Mouse (Mus musculus) cerebral cortex, adult 2 months (tissue): ENCODE data around the gene Gosr2.

ENCODE experiments used
- WGBS: fragments of 180-500 bp; shearing (Covaris S2); methylation state at CpG from one replicate; pipeline ENCODE4 v1.1.7; 2018; 5-methylcytosine and 5-hydroxymethylcytosine counted together

Gene Gosr2

GRCm38 (mm10) chr11:103697565-103698176 lies at the start of gene Gosr2:
Gene Gosr2 (minus strand): TSS chr11:103697898.
- WGBS = under 1% methylated on average over 57 of the region's 57 CpGs

DNA sequence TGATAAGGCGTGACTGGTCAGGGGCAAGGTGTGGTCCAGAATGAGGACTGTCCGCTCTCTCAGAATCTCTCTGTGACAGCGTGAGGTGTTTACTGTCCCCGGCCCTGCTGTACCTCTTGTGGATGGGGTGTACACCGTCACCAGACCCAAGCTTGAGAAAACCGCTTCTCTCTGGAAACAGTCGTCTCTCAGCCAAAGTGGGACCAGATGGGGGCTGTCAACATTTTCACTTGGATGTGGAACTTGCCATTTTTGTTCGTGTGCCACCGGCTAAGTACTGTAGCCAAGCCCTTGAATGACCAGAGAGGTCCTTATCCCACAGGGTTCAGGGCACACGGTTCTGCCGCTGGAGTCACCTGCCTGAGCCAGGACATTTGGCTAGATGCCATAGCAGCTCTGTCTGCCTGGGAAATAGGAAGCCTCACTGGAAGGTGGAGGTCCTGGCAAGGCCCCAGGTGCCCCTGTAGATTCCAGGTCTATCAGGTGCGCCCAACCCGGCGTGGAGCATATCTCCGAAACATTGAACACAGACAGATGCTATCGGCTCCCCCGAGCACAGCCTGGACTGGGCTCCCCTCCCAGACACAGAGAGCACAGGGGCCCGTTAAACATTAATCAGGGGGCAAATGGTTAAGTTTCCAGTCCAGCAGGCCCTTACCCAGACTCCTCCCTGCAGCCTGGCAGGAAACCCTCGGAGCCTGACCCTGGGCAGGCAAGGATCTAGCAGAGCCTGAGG lies 37.5 kb upstream of the Gosr2 start:
- 66% methylated on average over 19 of the region's 19 CpGs for WGBS

DNA sequence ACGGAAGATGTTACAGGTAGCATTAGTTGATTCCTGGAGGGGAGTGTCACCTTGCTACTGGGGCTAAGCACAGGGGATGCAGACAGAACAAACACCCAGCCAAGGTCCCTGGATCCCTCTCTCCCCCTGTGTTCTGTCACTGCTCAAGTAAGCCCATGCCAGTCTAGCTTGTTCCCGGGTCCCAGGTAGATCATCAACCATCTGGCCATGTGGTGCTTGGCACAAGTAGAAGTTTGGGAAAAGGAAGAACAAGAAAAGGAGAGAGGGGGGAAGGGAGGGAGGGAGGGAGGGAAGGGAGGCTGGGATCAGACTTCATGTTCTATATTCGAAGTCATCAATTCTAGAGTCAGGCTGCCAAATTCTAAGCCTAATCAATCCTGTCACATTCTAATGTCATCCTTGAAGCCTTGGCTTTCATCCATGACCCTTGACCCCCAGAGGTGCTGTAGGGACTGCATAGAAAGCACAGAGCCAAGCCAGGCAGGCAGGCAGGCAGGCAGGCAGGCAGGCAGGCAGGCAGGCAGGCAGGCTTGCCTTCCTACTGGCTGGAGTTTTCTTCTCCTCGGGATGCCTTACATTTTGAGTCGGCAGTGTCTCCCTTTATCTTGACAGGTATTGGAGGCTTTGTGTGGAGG lies 36.8 kb upstream of the Gosr2 start:
- WGBS = 75% methylated on average over 5 of the region's 5 CpGs

GRCm38 (mm10) chr11:103733961-103734360 lies 36.3 kb upstream of the Gosr2 start:
- 96% methylated on average over 2 of the region's 2 CpGs for WGBS

DNA sequence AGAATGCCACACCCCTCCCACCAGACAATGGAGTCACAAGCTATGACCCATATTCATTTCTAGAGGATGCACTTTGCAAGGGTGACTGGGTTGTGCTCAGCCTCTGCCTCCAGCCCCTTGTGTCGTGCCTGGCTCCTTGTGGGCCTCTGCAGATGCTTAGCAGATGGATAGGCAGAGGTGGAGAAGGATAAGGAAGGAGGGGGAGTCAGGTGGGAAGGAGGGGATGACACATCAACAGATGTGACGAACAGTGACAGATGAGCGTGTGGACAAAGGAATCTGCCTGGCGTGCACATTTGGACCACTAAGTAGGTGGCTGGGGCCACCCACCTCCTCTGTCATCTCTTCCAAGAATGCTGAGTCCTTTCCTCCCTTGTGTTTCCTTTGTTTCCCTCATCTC lies 35.4 kb upstream of the Gosr2 start:
- 42% methylated on average over 4 of the region's 4 CpGs for WGBS

DNA sequence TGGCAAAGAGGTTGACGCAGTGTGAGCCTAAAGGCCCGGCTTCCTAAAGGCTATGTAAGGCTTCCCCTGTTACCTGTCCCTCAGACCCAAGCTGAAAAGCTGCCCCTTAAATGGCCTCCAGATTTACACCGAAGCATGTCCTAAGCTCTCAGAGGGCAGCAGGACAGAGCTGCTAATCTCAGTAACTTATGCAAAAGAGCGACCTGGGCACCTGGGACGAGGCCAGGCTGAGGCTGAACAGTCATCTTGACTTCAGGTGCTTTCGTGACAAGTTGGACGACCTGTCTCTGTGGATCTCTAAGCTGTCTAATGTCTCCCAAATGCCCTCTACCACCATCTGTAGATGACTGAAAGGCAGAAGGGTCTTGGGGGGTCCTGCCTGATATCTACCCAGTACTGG lies 34.6 kb upstream of the Gosr2 start:
- WGBS = 92% methylated on average over 7 of the region's 7 CpGs

DNA sequence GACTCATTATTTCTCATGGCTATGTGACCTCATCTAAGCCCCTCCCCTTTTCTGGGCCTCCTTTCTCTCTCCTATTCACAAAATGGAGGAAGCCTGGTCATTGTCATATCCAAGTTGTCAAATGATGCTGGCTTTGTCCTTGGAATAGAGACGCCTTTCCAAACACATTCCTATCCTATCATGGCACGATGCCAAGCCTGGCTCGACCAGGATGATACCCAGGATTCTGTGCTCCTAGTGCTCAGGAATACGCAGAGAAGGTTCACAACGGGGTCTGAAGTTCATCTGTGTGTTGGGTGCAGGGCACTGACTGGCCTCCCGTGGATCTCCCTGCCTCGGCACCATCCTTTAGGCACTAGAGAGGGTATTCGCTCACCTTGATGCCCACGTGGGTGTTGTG lies 33.9 kb upstream of the Gosr2 start:
- 79% methylated on average over 9 of the region's 9 CpGs for WGBS

- WGBS = 54% methylated on average over 9 of the region's 9 CpGs
These were observed 31.7 kb upstream of the Gosr2 start for GRCm38 (mm10) chr11:103729282-103729985.

DNA sequence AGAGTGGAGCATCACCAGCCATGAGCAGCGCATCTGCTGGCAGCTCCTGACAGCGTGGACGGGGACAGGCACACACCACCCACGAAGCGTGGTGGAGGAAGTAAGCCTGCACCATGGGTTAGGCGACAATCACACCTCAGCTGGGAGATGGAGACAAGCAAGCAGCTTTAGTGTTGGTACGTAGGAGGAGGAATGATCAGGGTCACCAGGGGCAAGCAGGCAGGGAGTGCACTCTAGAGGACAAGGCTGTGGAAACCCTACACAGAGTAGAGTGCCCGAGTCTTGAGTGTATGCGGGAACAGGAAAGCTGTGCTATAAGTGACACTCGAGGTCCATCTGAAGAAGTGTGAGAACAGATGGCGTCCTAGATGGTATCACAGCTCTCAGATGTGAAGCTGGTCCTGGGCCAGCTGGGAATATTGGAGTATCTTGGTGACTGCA lies 26.7 kb upstream of the Gosr2 start:
- 57% methylated on average over 11 of the region's 11 CpGs for WGBS

GRCm38 (mm10) chr11:103722040-103722481 lies 24.4 kb upstream of the Gosr2 start:
- 23% methylated on average over 9 of the region's 9 CpGs for WGBS

- WGBS = 24% methylated on average over 15 of the region's 15 CpGs
These were observed 23.9 kb upstream of the Gosr2 start for GRCm38 (mm10) chr11:103721468-103722039.

GRCm38 (mm10) chr11:103719436-103719835 lies 21.7 kb upstream of the Gosr2 start:
- WGBS = 89% methylated on average over 5 of the region's 5 CpGs

DNA sequence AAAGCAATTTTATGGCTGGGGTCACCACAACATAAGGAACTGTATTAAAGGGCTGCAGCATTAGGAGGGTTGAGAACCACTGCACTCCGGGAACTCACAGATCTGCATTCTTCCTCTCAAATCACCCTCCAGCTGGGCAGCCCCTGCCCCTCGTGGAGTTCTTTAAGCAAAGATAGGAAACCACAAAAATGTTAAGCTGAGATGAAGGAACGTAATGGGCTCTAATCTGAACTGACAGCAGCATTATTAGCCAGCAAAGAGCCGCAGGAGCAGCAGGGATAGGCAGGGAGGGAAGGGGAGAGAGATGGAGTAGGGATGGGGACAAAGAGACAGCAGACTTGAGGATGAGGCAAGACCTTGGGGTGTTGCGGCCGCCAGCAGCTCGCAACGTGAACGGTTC lies 19.3 kb upstream of the Gosr2 start:
- 73% methylated on average over 9 of the region's 9 CpGs for WGBS

DNA sequence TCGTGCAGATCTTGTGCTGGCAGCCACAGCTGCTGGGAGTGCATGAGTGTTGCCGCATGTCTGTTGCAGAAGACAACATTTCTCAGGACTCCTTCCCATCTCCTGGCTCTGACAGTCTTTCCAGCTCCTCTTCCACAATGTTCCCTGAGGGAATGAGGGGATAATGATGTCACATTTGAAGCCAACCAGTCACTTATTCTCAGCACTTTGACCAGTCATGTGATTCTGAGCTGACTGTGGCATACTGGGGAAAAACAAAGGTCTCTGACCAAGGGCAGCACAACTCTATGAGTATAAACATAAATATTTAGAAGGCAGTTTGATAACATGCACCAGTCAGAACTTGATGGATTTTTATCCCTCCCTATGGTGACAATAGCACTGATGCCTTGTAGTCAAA lies 16.4 kb upstream of the Gosr2 start:
- 86% methylated on average over 2 of the region's 2 CpGs for WGBS

DNA sequence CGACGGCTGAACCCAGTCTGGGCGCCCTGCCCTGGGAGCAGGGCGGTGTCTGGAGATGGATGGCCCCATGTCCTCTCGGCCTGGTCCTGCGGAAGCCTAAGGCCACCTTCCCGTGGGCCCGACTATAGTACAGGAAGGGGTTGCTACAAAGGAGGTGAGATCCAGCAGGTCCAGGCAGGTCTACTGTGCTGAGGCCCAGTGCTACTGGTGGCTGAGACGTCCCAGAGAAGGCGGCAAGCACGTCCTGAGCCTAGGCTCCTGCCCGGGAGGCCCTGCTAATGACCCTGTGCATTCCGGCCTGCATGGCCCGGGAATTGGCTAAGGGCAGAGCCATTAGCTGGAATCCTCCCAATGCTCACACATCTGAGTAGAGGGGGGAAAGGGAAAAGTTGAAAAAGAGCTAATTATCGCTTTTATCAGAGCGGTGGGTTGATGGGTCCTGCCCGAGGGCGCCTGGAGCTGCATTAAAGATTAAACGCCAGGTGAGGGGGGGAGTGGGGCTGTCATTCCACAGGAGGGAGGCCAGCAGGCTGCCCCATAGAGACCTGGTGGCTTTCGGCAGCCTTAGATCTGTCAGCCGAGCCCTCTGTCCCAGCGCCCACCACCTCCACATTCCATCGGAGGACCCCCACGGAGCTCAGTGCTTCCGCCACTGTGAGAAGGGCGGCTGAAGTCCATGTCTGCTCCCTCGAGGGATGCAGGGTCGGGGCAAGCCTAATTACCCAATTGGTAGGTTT lies 14.3 kb upstream of the Gosr2 start:
- WGBS = 74% methylated on average over 28 of the region's 28 CpGs

DNA sequence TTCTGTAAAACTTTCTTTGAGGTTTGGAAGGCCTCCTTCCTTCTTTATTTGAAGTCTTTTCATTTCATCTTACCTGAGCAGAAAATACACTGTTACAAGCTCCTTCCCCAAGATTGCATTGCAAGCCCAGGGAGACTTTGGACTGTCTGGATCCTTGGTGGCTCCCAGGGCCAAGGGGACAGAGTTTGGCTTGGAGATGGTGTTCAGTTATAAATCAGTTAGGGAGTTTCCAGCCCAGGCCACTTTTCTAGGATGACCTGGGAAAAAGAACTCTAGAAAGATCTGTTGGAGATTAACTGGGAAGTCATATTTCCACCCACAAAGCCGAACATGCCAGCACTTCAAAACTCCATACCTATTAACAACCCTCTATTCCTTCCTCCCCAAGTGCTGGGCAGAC lies 12.3 kb upstream of the Gosr2 start:
- 82% methylated on average over 1 of the region's 1 CpGs for WGBS

DNA sequence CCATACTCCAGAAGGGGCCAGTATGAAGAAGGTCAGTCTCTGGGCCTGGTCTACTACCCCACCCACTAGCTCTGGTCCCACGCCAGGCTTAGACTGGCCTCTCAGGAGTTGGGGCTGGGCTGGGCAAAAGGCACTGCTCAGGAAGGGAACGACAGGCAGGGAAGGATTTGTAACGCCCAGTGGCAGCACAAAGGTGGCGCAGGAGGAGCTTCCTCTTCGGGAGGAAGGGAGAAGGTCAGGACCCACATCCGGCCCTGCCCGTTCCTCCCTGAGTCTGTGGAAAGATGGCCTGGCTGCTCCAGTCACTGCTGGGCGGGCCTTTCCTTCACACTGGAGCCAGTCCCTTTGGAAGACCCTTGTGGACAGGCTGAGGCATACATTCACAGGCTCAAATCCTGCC lies 9.3 kb upstream of the Gosr2 start:
- WGBS = 74% methylated on average over 8 of the region's 8 CpGs

- 70% methylated on average over 2 of the region's 2 CpGs for WGBS
These were observed 528 bp upstream of the Gosr2 start for GRCm38 (mm10) chr11:103698226-103698625.

DNA sequence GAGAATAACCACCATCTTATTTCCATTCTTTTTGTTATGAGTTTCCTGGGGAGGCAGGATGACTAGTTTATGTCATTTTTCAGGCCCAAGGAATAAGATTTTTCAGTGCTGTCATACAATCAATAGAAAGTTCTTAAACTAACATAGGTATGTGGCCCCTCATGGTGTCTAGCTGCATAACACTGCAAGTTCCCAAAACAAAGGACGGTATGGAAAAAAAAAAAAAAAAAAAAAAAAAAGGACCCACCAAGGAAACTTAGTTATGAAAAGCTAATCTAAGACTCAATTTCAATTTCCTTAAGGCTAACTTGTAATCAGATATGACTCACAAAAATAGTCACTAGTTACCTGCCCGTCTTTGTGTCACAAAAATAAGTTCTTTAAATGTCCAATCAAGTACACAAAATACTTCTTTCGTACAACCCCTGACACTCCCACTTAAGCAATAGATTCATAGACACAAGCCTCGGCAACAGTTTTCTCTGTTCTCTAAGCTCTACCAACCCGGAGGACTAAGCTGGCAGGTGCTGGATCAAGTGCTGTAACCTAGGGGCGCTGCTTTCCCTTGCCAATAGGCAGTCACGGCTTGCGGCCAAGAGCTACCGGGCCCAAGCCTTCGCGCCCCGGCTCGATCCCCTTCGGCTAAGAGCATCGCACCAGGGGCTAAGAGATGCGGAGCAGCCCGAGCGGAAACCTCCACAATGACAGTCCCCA lies 690 bp downstream of the Gosr2 start:
- WGBS = under 1% methylated on average over 18 of the region's 18 CpGs

DNA sequence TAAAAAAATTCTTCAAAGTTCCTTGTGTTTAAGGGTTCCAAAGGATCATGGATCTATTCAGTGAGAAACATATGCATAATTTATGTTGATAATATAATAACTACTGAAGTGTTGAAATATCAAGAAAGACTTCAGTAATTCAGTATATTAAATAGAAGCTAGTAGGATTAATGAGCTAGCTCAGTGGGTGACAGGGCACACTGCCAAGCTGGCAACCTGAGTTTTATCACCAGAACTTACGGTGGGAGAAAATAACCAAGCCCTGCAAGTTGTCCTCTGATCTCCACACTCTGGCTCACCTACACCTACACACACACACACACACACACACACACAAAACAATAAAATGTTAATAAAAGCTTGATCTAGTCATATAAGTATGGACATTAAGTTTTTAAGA lies 4.5 kb downstream of the Gosr2 start:
- WGBS = 21% methylated on average over 1 of the region's 1 CpGs

GRCm38 (mm10) chr11:103691036-103691435 lies 6.7 kb downstream of the Gosr2 start:
- 98% methylated on average over 1 of the region's 1 CpGs for WGBS
